Mouse (Mus musculus) A20 (cell line): ENCODE results near the gene Edn2.

Experiments used
- DNase-seq: peaks from one replicate; pipeline ENCODE4 v3.0.0-alpha.2; 2011; ENCODE audit warnings: low read depth, low spot score

Edn2 gene

GRCm38 (mm10) chr4:120161166-120161949 lies at the start of gene Edn2:
Gene Edn2 (plus strand): TSS chr4:120161206.
- DNase-seq = no peak

DNA sequence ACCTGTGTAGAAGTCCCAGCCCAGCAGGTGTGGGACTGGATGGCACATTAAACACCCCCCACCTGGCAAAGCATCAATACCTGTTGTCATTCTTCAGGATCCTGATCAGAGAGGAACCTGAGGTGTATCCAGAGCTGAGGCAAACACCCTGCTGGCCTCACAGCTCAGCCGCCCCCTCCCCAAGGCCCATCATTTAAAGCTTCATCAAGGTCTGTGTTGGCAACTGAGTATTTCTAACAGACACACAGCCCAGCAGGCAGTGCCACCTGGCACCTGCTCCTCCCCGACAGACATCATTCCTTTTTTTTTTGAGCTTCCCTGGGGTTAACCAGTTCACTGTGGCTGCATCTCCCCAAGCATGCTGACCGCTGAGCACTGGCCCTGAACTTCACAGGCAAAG lies 45.5 kb upstream of the Edn2 start:
- no peak for DNase-seq

GRCm38 (mm10) chr4:120116312-120116711 lies 44.7 kb upstream of the Edn2 start:
- no peak for DNase-seq

- peak; percentile 61 for DNase-seq
These were observed 40.7 kb upstream of the Edn2 start for GRCm38 (mm10) chr4:120120276-120120675.

GRCm38 (mm10) chr4:120124656-120125055 lies 36.4 kb upstream of the Edn2 start:
- no peak for DNase-seq

DNA sequence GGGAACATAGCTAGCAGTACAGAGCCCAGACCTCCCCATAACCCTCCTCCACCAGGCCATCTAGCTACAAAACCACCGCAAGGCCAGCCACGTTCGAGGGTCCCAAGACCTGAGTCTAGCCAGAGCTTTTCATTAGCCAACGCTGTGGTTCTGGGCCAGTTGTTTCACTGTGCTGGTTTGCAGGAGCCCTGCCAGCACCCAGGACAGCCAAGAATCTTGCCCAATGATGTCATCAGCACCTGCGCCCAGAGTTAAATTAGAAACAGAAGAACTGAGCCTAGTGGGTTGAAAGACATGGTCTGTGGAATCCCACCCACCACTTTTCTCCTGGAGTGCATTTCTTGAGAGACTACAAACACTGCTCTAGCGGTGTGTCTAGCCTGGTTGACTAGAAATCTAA lies 35.0 kb upstream of the Edn2 start:
- no peak for DNase-seq

GRCm38 (mm10) chr4:120127333-120127732 lies 33.7 kb upstream of the Edn2 start:
- DNase-seq = no peak

DNA sequence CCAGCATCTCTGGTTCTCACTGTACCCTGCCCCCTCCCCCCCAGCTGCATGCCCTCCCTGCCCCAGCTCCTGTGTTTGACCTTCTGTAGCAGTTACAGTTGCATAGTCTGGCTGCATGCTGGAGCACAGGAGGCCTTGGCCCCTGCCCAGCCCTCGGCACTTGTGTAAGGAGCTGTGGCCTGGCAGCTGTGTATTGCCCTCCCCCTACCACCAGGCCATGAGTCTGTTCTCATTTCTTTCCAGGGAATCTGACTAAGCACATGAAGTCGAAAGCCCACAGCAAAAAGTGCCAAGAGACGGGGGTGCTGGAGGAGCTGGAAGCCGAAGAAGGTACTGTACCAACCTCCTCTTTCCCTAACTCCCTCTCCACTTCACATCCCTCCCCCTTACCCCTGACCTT lies 33.0 kb upstream of the Edn2 start:
- no peak for DNase-seq

- peak; percentile 47 for DNase-seq
These were observed 31.6 kb upstream of the Edn2 start for GRCm38 (mm10) chr4:120129233-120129885.

DNA sequence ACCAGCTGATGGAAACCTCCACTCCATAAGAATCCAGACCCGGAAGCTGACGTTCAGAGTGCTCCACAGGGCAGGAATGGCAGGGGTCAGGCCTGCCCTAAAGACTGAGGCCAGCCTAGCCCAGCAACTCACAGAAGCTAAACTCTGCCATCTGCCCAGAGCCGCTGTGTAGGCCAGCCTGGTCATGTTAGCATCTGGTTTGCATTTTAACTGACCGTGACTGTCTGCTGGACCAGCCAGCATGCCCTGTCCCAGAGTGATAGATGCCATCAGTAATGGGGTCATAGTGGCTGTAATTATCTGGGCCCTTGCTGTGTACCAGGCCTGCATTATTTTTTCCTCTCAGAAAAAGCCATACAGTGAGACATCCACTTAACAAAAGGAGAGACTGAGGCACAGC lies 30.1 kb upstream of the Edn2 start:
- no peak for DNase-seq

GRCm38 (mm10) chr4:120131441-120132220 lies 29.4 kb upstream of the Edn2 start:
- no peak for DNase-seq

- no peak for DNase-seq
These were observed 26.8 kb upstream of the Edn2 start for GRCm38 (mm10) chr4:120134223-120134622.

DNA sequence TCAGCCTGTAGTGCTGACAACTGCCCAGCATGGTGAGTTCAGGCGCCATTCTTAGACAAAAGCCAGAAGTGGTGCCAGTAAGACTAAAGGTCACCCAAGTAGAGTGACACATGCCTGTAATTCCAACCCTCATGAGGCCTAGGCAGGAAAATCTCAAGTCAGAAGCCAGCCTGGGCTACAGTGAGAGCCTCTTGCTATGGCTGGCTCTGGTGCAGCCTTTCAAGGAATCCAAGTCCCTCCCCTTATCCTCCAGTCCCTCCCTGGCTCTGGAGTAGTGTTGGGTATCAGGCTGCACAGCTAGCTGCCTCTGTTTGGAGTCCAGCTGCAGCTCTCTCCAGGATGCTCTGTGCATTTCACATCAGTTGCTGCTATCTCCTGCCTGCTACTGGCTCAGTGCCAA lies 19.2 kb upstream of the Edn2 start:
- DNase-seq = no peak

DNA sequence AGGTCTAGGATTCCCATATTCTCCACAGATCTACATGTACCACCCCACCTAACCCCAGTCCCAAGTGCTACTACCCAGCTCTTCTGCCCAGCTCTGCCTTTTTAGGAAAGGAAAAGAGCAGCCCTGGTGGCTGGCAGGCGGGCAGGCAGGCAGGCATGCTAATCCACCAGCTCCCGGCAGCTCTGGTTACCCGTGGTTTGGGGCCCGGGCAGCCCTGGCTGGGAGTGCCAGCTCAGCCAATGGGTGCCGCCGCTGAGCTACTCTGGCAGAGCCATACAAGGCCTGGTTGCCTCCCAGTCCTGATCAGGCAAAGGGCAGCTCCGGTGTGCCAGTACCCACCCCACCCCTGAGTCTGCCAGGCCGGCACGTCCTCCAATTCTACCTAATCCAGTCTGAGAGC lies 18.1 kb upstream of the Edn2 start:
- no peak for DNase-seq

- DNase-seq = no peak
These were observed 16.7 kb upstream of the Edn2 start for GRCm38 (mm10) chr4:120144343-120144742.

DNA sequence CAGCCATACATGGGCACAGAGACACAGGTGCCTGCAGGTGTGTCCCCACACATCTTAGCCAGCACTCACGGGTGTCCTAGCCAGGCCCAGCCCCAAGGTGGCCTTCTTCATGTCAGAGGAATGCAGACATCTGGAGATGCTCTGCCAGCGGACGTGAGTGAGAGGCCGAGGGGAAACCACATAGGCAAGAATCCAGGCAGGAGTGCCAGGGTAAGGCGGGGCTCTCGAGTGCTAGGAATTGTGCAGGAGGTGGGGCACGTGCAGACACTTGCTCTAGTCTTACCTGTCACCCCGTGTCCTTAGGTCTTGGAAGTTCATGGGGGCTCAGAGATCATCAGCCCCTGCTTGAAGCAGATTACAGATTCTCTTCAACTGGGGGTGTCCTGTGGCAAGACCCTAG lies 15.1 kb upstream of the Edn2 start:
- no peak for DNase-seq

DNA sequence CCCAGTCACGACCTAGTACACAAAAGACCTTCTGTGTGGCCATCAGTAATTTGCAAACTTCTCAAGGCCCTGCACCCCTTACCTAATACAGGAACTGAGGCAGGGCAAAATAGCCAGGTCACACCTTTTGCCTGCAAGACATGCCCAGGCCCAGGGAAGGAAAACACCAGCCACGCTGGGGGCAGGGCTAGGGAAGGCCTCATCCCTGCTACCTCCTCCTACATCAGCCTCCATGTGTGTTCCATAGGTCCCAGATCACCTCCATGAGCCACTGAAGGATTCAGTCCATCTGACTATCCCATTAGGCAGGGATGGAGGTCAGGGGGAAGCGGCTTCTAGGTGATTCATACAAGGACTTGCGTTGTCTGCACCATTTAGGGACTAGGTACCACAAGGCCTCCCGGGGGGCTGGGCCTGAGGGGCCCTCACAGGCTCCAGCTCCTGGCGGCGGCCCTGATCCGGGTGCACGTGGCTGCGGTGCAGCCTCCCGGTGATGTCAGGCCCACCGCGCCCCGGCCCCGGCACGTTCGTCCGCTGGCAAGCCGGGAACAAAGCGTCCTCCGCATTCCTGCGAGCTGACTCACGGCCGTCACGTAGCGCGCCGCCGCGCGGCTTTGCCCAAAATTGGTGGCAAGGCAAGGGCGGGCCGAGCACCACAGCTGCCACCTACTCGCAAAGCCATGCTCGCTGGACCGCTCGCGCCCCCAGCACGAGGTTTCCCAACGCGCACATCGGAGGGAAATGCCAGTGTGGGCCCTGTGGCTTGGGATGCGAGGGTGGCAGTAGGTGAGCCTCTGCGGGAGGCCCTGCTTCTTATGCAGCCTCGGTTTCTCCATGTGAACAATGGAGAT lies 12.5 kb upstream of the Edn2 start:
- DNase-seq = no peak

DNA sequence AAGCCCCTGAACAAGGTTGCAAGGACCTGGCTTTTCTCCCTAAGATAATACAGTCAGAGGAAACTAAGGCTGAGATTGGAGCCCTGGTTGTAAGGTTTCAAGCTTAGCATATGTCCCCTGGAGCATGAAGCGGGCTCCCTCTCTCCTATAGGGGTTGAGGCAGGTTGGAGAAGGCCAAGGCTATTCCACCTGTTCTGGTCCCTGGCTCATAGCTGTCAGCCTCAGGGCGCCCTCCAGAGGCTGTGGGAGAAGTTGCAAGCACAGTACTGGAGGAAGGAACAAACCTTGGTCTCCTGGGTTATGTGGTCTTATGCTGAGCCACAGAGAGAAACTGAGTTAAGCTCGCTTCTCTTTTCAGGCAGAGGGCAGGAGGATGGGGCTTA lies 11.9 kb upstream of the Edn2 start:
- peak; percentile 40 for DNase-seq

- no peak for DNase-seq
These were observed 10.6 kb upstream of the Edn2 start for GRCm38 (mm10) chr4:120150345-120150920.

DNA sequence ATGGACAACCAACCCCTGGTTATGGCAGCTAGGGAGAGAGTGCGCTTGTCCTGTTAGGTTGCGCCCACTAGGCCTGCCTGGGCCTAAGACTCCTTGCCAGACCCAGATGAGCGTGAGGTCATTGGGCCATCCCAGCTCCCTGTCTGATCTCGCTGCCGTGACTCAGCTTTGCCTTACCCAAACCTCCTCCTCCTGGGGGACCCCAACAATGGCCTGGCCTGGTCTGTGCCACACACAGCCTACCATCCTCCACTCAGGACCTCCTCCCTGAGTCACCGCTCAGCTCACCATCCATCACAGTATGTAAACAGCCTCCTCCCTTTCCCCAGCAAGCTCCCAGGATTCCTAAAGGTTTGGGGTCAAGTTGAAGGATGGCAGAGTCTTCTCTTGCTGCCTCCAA lies 9.1 kb upstream of the Edn2 start:
- no peak for DNase-seq

DNA sequence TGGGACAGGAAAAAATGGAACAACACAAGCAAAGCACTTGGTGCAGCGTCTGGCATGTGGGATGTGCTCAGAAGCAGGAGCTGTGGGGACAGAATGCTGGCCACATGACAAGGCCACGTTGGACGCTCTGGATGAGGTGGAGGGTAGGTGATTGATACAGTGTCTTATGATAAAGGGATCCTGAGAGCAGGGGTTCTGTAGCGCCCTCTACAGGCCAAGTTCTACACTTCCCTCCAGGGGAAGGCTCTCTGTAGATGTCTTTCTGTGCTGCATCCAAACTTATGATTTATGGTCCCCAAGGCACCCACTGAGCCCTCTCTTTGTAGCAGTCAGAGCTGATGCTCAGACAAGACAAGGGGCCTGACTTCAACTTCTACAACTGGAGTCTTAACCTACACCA lies 8.4 kb upstream of the Edn2 start:
- peak; percentile 45 for DNase-seq
